8 mouse cellular contexts compared by ENCODE assay signal in genomic region chr1:58613786-58614185, GRCm38 (mm10). TPM values are rescaled to one million over a fixed set of nuclear protein-coding genes. Genes with fewer than 3 reads are reported as not detected.
DNase-seq lines count a peak whose midpoint lies in the region; ATAC-seq lines count a peak whose summit lies in the region.
"Had no signal": no experiment of that assay in that cellular context is flagged by ENCODE, and none has a peak within 500 bp of the region (broad histone marks: within the 10 kb centered on the region; RNA-seq: fewer than 3 reads in every experiment).

No protein-coding gene starts in this region.

- H3K4me1 ChIP-seq in kidney, embryonic 16.5 days (ENCODE audit: insufficient read depth, low read length), result no peaks in the 10 kb centered on the region
- H3K4me1 ChIP-seq in forebrain, embryonic 15.5 days, result no peaks in the 10 kb centered on the region
- H3K4me1 ChIP-seq: limb, embryonic 12.5 days had no signal

- 82% methylated on average over 6 of the region's 6 CpGs for WGBS in kidney, embryonic 16.5 days
- WGBS in forebrain, embryonic 15.5 days, result 82% methylated on average over 6 of the region's 6 CpGs

- H3K27me3 ChIP-seq in kidney, embryonic 16.5 days (ENCODE audit: insufficient read depth, low read length), result no peaks in the 10 kb centered on the region
- H3K27me3 ChIP-seq in forebrain, embryonic 15.5 days, result no peaks in the 10 kb centered on the region
- H3K27me3 ChIP-seq: limb, embryonic 12.5 days had no signal

- no peak overlapping the region for H3K27ac ChIP-seq in kidney, embryonic 16.5 days (ENCODE audit: low read length)
- no peak overlapping the region for H3K27ac ChIP-seq in forebrain, embryonic 15.5 days (replicated peaks)
- H3K27ac ChIP-seq: limb, embryonic 12.5 days had no signal

- no peaks in the 10 kb centered on the region for H3K9me3 ChIP-seq in kidney, embryonic 16.5 days (ENCODE audit: low read length)
- H3K9me3 ChIP-seq in forebrain, embryonic 15.5 days, result no peaks in the 10 kb centered on the region
- H3K9me3 ChIP-seq: limb, embryonic 12.5 days had no signal

- no peaks in the 10 kb centered on the region for H3K36me3 ChIP-seq in kidney, embryonic 16.5 days (ENCODE audit: insufficient read depth, low read length)
- H3K36me3 ChIP-seq in forebrain, embryonic 15.5 days, result no peaks in the 10 kb centered on the region
- H3K36me3 ChIP-seq: limb, embryonic 12.5 days had no signal

- H3K9ac ChIP-seq in kidney, embryonic 16.5 days (replicated peaks; ENCODE audit: low read length), result no peak overlapping the region
- H3K9ac ChIP-seq in forebrain, embryonic 15.5 days (replicated peaks), result no peak overlapping the region
- H3K9ac ChIP-seq: limb, embryonic 12.5 days had no signal

- no peak overlapping the region for H3K4me3 ChIP-seq in kidney, embryonic 16.5 days (ENCODE audit: low read length)
- no peak overlapping the region for H3K4me3 ChIP-seq in forebrain, embryonic 15.5 days
- H3K4me3 ChIP-seq: limb, embryonic 12.5 days had no signal

- no peak overlapping the region for H3K4me2 ChIP-seq in kidney, embryonic 16.5 days (replicated peaks; ENCODE audit: low read depth, low read length)
- no peak overlapping the region for H3K4me2 ChIP-seq in forebrain, embryonic 15.5 days (replicated peaks)
- H3K4me2 ChIP-seq: limb, embryonic 12.5 days had no signal

- peak; percentile 38 for DNase-seq in kidney, adult 9 months
- peak; percentile 56 for DNase-seq in 416B (ENCODE audit: low read depth)
- DNase-seq in B cell, adult 2 months, result peak; percentile 17 to 30
- peak; percentile 17 for DNase-seq in embryo, embryonic 9.5 days (ENCODE audit: extremely low spot score)

- ATAC-seq in kidney, embryonic 16.5 days (ENCODE audit: low FRiP score, low TSS enrichment), result no peak
- ATAC-seq in erythroid progenitor cell, adult 5-6 weeks (replicated peaks; ENCODE audit: low FRiP score, poor library complexity, severe bottlenecking), result no peak
- no peak for ATAC-seq in forebrain, embryonic 15.5 days (replicated peaks)

RNA-seq across cellular contexts. Expression of gene Ndufb3, which starts 27.6 kb away (rescaled TPM):
- 161 and 167 TPM in 2 replicates for polyA plus RNA-seq in kidney, embryonic 16.5 days (2015; fragmentation: Nextera tagmentation; extraction: Ambion mirVana)
- total RNA-seq in erythroid progenitor cell, adult 5-6 weeks (2015; ENCODE audit: low replicate concordance), result 45.3 and 64.9 TPM in 2 replicates
- total RNA-seq in erythroid progenitor cell, adult 5-6 weeks (2017; ENCODE audit: low replicate concordance), result 20.8 and 24.1 TPM in 2 replicates
- 168 and 183 TPM in 2 replicates for polyA plus RNA-seq in forebrain, embryonic 15.5 days (2015; fragmentation: Nextera tagmentation; extraction: Ambion mirVana)

RNA-seq across cellular contexts. Expression of gene Fam126b, which starts 27.7 kb away (rescaled TPM):
- polyA plus RNA-seq in kidney, embryonic 16.5 days (2015; fragmentation: Nextera tagmentation; extraction: Ambion mirVana), result 10.1 and 12.6 TPM in 2 replicates
- 6.7 and 6.8 TPM in 2 replicates for total RNA-seq in erythroid progenitor cell, adult 5-6 weeks (2015; ENCODE audit: low replicate concordance)
- total RNA-seq in erythroid progenitor cell, adult 5-6 weeks (2017; ENCODE audit: low replicate concordance), result 8.3 and 11.0 TPM in 2 replicates
- 13.2 and 13.7 TPM in 2 replicates for polyA plus RNA-seq in forebrain, embryonic 15.5 days (2015; fragmentation: Nextera tagmentation; extraction: Ambion mirVana)
